Mouse (Mus musculus): Measurements from ENCODE around the gene Nufip2.

DNA sequence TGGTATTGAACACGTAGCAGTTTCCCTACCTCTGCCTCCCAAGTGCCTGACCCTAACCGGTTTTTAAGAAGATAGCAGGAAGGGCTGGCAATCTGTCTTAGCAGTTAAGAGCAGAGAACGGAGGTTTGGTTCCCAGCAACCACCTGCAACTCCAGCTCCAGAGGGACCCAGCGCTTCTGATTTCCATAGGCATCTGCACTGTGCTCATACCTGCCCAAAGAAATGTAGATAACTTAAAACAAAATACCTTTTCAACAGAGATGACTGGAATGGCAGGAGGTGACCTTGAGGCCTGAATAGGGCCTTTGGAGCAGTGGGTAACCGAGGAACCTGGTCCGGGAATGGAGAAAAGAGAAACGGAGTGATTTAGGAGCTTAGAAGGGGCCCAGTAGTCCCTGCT lies 52.6 kb downstream of the Nufip2 start:
- TF ChIP-seq HCFC1 (IDR thresholded peaks at IDR 0.05; ENCODE audit: low read depth, low read length) (no peak), CHD2 (IDR thresholded peaks at IDR 0.05; ENCODE audit: low read length) (no peak), ELF1 (IDR thresholded peaks at IDR 0.05; ENCODE audit: low read depth, low read length) (no peak), GATA1 (IDR thresholded peaks at IDR 0.05; ENCODE audit: low read depth, low read length) (no peak), CTCF (IDR thresholded peaks at IDR 0.05 in 2 of 3, conservative IDR thresholded peaks at IDR 0.05 in 1 of 3; ENCODE audit: control insufficient read depth in 1 of 3, insufficient read depth in 1 of 3, low read depth in 2 of 3, low read length in 3 of 3, poor library complexity in 1 of 3, severe bottlenecking in 1 of 3) (no peak), RAD21 (IDR thresholded peaks at IDR 0.05; ENCODE audit: low read depth, low read length) (no peak), POLR2A (IDR thresholded peaks at IDR 0.05; ENCODE audit: control insufficient read depth in 1 of 2, insufficient read depth in 1 of 2, low read depth in 1 of 2, low read length in 2 of 2, poor library complexity in 1 of 2) (no peak), MAX (IDR thresholded peaks at IDR 0.05; ENCODE audit: low read length) (no peak)
